Mouse (Mus musculus) myocyte (in vitro differentiated cells): ENCODE measurements around the gene Lysmd2. TPM values are rescaled to one million over a fixed set of nuclear protein-coding genes. Genes with fewer than 3 reads are reported as not detected.

ENCODE experiments used
- H3K27me3 ChIP-seq: one replicate; pipeline ENCODE4 v1.6.1; 2011; ENCODE audit not compliant: control insufficient read depth, insufficient read depth, insufficient read length
- H3K36me3 ChIP-seq: one replicate; pipeline ENCODE4 v1.6.1; 2011; ENCODE audit not compliant: control insufficient read depth, insufficient read depth
- H3K4me2 ChIP-seq: one replicate; pipeline ENCODE4 v1.6.1; 2011; ENCODE audit warnings: low read depth, control low read depth
- H3K4me3 ChIP-seq: one replicate; pipeline ENCODE4 v1.5.1; 2011; ENCODE audit warnings: mild to moderate bottlenecking, control low read depth, moderate library complexity
- H3K79me2 ChIP-seq: one replicate; pipeline ENCODE4 v1.6.1; 2011; ENCODE audit not compliant: control insufficient read depth, insufficient read depth
- H3ac ChIP-seq: one replicate; pipeline ENCODE4 v1.6.1; 2011; ENCODE audit not compliant: control insufficient read depth, insufficient read length
- CEBPB ChIP-seq: IDR thresholded peaks from 2 replicates; pipeline ENCODE4 v1.6.1; 2011; ENCODE audit warnings: mild to moderate bottlenecking, moderate library complexity; ENCODE audit not compliant: poor library complexity, insufficient read depth, severe bottlenecking
- E2F4 ChIP-seq: IDR thresholded peaks from one replicate; pipeline ENCODE4 v1.6.1; 2011; ENCODE audit warnings: mild to moderate bottlenecking, control low read depth, moderate library complexity; ENCODE audit not compliant: insufficient read depth
- MAX ChIP-seq: IDR thresholded peaks from one replicate; pipeline ENCODE4 v1.6.1; 2011; ENCODE audit warnings: low read depth, mild to moderate bottlenecking, control low read depth
- MYOD1 ChIP-seq, 3 experiments: IDR thresholded peaks; one replicate each; pipeline ENCODE4 v1.6.1; 2011; ENCODE audit warnings: control low read depth in 2 of 3, low read depth in 2 of 3, mild to moderate bottlenecking in 2 of 3, moderate library complexity in 1 of 3; ENCODE audit not compliant: insufficient read length in 2 of 3, control insufficient read depth in 1 of 3
- MYOG ChIP-seq, 3 experiments: IDR thresholded peaks; one replicate each; pipeline ENCODE4 v1.6.1; 2011; ENCODE audit warnings: control low read depth in 2 of 3, low read depth in 2 of 3, mild to moderate bottlenecking in 2 of 3; ENCODE audit not compliant: insufficient read length in 2 of 3, control insufficient read depth in 1 of 3, insufficient read depth in 1 of 3
- POLR2A ChIP-seq: IDR thresholded peaks from one replicate; pipeline ENCODE4 v1.6.1; 2011; ENCODE audit warnings: low read depth, mild to moderate bottlenecking, control low read depth, moderate library complexity; ENCODE audit not compliant: insufficient read length
- POLR2AphosphoS2 ChIP-seq: IDR thresholded peaks from one replicate; pipeline ENCODE4 v1.6.1; 2011; ENCODE audit warnings: low read depth, control low read depth; ENCODE audit not compliant: insufficient read length
- REST ChIP-seq: IDR thresholded peaks from one replicate; pipeline ENCODE4 v1.6.1; 2011; ENCODE audit warnings: mild to moderate bottlenecking, control low read depth, moderate library complexity; ENCODE audit not compliant: insufficient read depth, insufficient read length
- SRF ChIP-seq: IDR thresholded peaks from one replicate; pipeline ENCODE4 v1.6.1; 2011; ENCODE audit warnings: low read depth; ENCODE audit not compliant: control insufficient read depth, insufficient read length
- TCF12 ChIP-seq: IDR thresholded peaks from one replicate; pipeline ENCODE4 v1.6.1; 2011; ENCODE audit warnings: mild to moderate bottlenecking, control low read depth; ENCODE audit not compliant: poor library complexity, insufficient read depth, severe bottlenecking
- TCF3 ChIP-seq: IDR thresholded peaks from one replicate; pipeline ENCODE4 v1.6.1; 2011; ENCODE audit warnings: low read depth, control low read depth; ENCODE audit not compliant: insufficient read length
- USF1 ChIP-seq: IDR thresholded peaks from one replicate; pipeline ENCODE4 v1.6.1; 2011; ENCODE audit warnings: low read depth, mild to moderate bottlenecking, control low read depth, moderate library complexity
- polyA plus RNA-seq: library from polyadenylated mRNA; unstranded; fragments of >200 nt; fragmentation: generic; extraction: Trizol; gene quantifications from one replicate; pipeline ENCODE4 v1.2.1, GENCODE M21; 2012; ENCODE audit warnings: missing spikeins

Lysmd2 gene
- polyA plus RNA-seq, 1 experiment = 4.9 TPM

- no peaks in the 10 kb centered on the region for H3K79me2 ChIP-seq
- no peak for TF ChIP-seq E2F4
- TF ChIP-seq MYOD1 (IDR thresholded peaks at IDR 0.05; ENCODE audit: control insufficient read depth in 1 of 3, insufficient read length in 2 of 3, low read depth in 2 of 3) = peak in 2 of 3 experiments; percentile 18 to 25
- TF ChIP-seq REST = peak; percentile 89
- no peak for TF ChIP-seq POLR2AphosphoS2
- no peak for TF ChIP-seq TCF3
- TF ChIP-seq TCF12 = no peak
- peak in 1 of 3 experiments; percentile 13 for TF ChIP-seq MYOG (IDR thresholded peaks at IDR 0.05; ENCODE audit: control insufficient read depth in 1 of 3, insufficient read depth in 1 of 3, insufficient read length in 2 of 3, low read depth in 2 of 3)
- no peak for TF ChIP-seq MAX
- TF ChIP-seq CEBPB = no peak
- no peak for TF ChIP-seq USF1
- TF ChIP-seq SRF = no peak
- TF ChIP-seq POLR2A = no peak
- no peak within 1 kb of the TSS for H3ac ChIP-seq
- H3K4me3 ChIP-seq = no peak within 1 kb of the TSS
- no peak within 1 kb of the TSS for H3K4me2 ChIP-seq
- H3K27me3 ChIP-seq = no peaks in the 10 kb centered on the region
- no peaks in the 10 kb centered on the region for H3K36me3 ChIP-seq
These were observed 58.1 kb downstream of the Lysmd2 start, which contains the start of gene Scg3 for GRCm38 (mm10) chr9:75683426-75684191. Gene Scg3, minus strand, starts transcription at chr9:75684056.

- no peak overlapping the region for H3K4me2 ChIP-seq
- H3K79me2 ChIP-seq = no peaks in the 10 kb centered on the region
- TF ChIP-seq E2F4 (no peak), POLR2A (no peak), CEBPB (no peak), SRF (no peak), TCF12 (no peak), MAX (no peak), REST (no peak), POLR2AphosphoS2 (no peak), USF1 (no peak), TCF3 (no peak), MYOD1 (IDR thresholded peaks at IDR 0.05; ENCODE audit: control insufficient read depth in 1 of 3, insufficient read length in 2 of 3, low read depth in 2 of 3) (no peak), MYOG (IDR thresholded peaks at IDR 0.05; ENCODE audit: control insufficient read depth in 1 of 3, insufficient read depth in 1 of 3, insufficient read length in 2 of 3, low read depth in 2 of 3) (no peak)
- no peak overlapping the region for H3ac ChIP-seq
- no peaks in the 10 kb centered on the region for H3K27me3 ChIP-seq
- no peaks in the 10 kb centered on the region for H3K36me3 ChIP-seq
- no peak overlapping the region for H3K4me3 ChIP-seq
These were observed 58.8 kb downstream of the Lysmd2 start for GRCm38 (mm10) chr9:75684292-75684691.

GRCm38 (mm10) chr9:75684772-75685171 is 59.2 kb downstream of the Lysmd2 start:
- Histone ChIP-seq H3K4me3 (no peak overlapping the region), H3K4me2 (no peak overlapping the region), H3K79me2 (no peaks in the 10 kb centered on the region), H3K27me3 (no peaks in the 10 kb centered on the region), H3ac (no peak overlapping the region), H3K36me3 (no peaks in the 10 kb centered on the region)
- TF ChIP-seq E2F4 (no peak), TCF3 (no peak), REST (no peak), POLR2AphosphoS2 (no peak), MYOD1 (IDR thresholded peaks at IDR 0.05; ENCODE audit: control insufficient read depth in 1 of 3, insufficient read length in 2 of 3, low read depth in 2 of 3) (no peak)

Other genes starting within 250 kb of the Lysmd2 start
- gene Mapk6, start 215.7 kb upstream of the Lysmd2 start, polyA plus RNA-seq = 52.8 TPM
- gene Leo1, start 184.2 kb upstream of the Lysmd2 start, polyA plus RNA-seq = 25.4 TPM
- 12.9 TPM for gene Tmod3, start 66.1 kb upstream of the Lysmd2 start, polyA plus RNA-seq
- 0.06 TPM for gene Tmod2, start 14.4 kb upstream of the Lysmd2 start, polyA plus RNA-seq
- not detected for gene Scg3, start 58.3 kb downstream of the Lysmd2 start, polyA plus RNA-seq
- not detected for gene Bmp5, start 149.6 kb downstream of the Lysmd2 start, polyA plus RNA-seq